Mouse (Mus musculus): Measurements from ENCODE around the gene Nktr. TPM values are rescaled to one million over a fixed set of nuclear protein-coding genes. Genes with fewer than 3 reads are reported as not detected.

Nktr gene
- polyA plus RNA-seq, 1 experiment from 2014 or later = 58.8 TPM

GRCm38 (mm10) chr9:121690200-121690651 is 28.7 kb upstream of the Nktr start:
- peaks cover 62% of the 10 kb centered on the region for H3K36me3 ChIP-seq

GRCm38 (mm10) chr9:121690734-121691133 is 28.2 kb upstream of the Nktr start:
- Histone ChIP-seq H3K9me3 (replicated peaks) (no peaks in the 10 kb centered on the region), H3K4me3 (no peak overlapping the region), H3K27ac (no peak overlapping the region), H3K4me1 (no peaks in the 10 kb centered on the region), H3K36me3 (peaks cover 62% of the 10 kb centered on the region), H3K27me3 (ENCODE audit: low read depth, poor library complexity, severe bottlenecking) (no peaks in the 10 kb centered on the region)
- WGBS = 95% methylated on average over 7 of the region's 7 CpGs
- DNase-seq (ENCODE audit: low spot score) = no peak

More at GRCm38 (mm10) chr9:121690200-121690651, 28.7 kb upstream of the Nktr start:
- no peak overlapping the region for H3K27ac ChIP-seq
- H3K4me3 ChIP-seq = no peak overlapping the region
- whole genome bisulfite sequencing = 87% methylated on average over 15 of the region's 15 CpGs
- no peak for DNase-seq (ENCODE audit: low spot score)
- no peaks in the 10 kb centered on the region for H3K27me3 ChIP-seq (ENCODE audit: low read depth, poor library complexity, severe bottlenecking)
- no peaks in the 10 kb centered on the region for H3K4me1 ChIP-seq
- H3K9me3 ChIP-seq (replicated peaks) = no peaks in the 10 kb centered on the region

- Histone ChIP-seq H3K4me1 (no peaks in the 10 kb centered on the region), H3K36me3 (peaks cover 70% of the 10 kb centered on the region), H3K9me3 (replicated peaks) (peaks cover 2% of the 10 kb centered on the region; the same call in 1 of the 2 replicates), H3K27ac (no peak overlapping the region), H3K4me3 (no peak overlapping the region), H3K27me3 (ENCODE audit: low read depth, poor library complexity, severe bottlenecking) (no peaks in the 10 kb centered on the region)
- WGBS = 80% methylated on average over 12 of the region's 12 CpGs
- DNase-seq (ENCODE audit: low spot score) = no peak
Observed at GRCm38 (mm10) chr9:121694736-121695135, 24.2 kb upstream of the Nktr start.

GRCm38 (mm10) chr9:121696626-121697025 is 22.3 kb upstream of the Nktr start:
- no peak for DNase-seq (ENCODE audit: low spot score)
- Histone ChIP-seq H3K4me3 (no peak overlapping the region), H3K27me3 (ENCODE audit: low read depth, poor library complexity, severe bottlenecking) (no peaks in the 10 kb centered on the region), H3K9me3 (replicated peaks) (peaks cover 2% of the 10 kb centered on the region; the same call in 1 of the 2 replicates), H3K36me3 (peaks cover 57% of the 10 kb centered on the region), H3K4me1 (no peaks in the 10 kb centered on the region), H3K27ac (no peak overlapping the region)
- WGBS = 96% methylated on average over 9 of the region's 9 CpGs

GRCm38 (mm10) chr9:121697150-121698049 is 21.6 kb upstream of the Nktr start:
- H3K27ac ChIP-seq = no peak overlapping the region
- H3K27me3 ChIP-seq (ENCODE audit: low read depth, poor library complexity, severe bottlenecking) = no peaks in the 10 kb centered on the region
- H3K4me3 ChIP-seq = no peak overlapping the region
- H3K36me3 ChIP-seq = peaks cover 52% of the 10 kb centered on the region
- H3K4me1 ChIP-seq = no peaks in the 10 kb centered on the region
- DNase-seq (ENCODE audit: low spot score) = no peak
- H3K9me3 ChIP-seq (replicated peaks) = peaks cover 2% of the 10 kb centered on the region; the same call in 1 of the 2 replicates
- 96% methylated on average over 1 of the region's 1 CpGs for WGBS

GRCm38 (mm10) chr9:121704261-121704645 is 14.7 kb upstream of the Nktr start:
- peaks cover 7% of the 10 kb centered on the region for H3K36me3 ChIP-seq
- H3K27ac ChIP-seq = peak overlapping the region; percentile 92
- H3K9me3 ChIP-seq (replicated peaks) = no peaks in the 10 kb centered on the region
- H3K27me3 ChIP-seq (ENCODE audit: low read depth, poor library complexity, severe bottlenecking) = no peaks in the 10 kb centered on the region
- WGBS = 41% methylated on average over 11 of the region's 11 CpGs
- H3K4me3 ChIP-seq = peak overlapping the region; percentile 81
- no peak for DNase-seq (ENCODE audit: low spot score)
- H3K4me1 ChIP-seq = peaks cover 25% of the 10 kb centered on the region

GRCm38 (mm10) chr9:121704646-121705625 is 14.0 kb upstream of the Nktr start, which contains the start of gene Sec22c:
Gene Sec22c, minus strand, starts transcription at chr9:121705490.
- peak within 1 kb of the TSS; percentile 81 for H3K4me3 ChIP-seq
- H3K36me3 ChIP-seq = peaks cover 2% of the 10 kb centered on the region; the same call in 1 of the 2 replicates
- H3K4me1 ChIP-seq = peaks cover 28% of the 10 kb centered on the region
- H3K9me3 ChIP-seq (replicated peaks) = no peaks in the 10 kb centered on the region
- 2% methylated on average over 67 of the region's 69 CpGs for WGBS
- H3K27ac ChIP-seq = peak within 1 kb of the TSS; percentile 92
- H3K27me3 ChIP-seq (ENCODE audit: low read depth, poor library complexity, severe bottlenecking) = no peaks in the 10 kb centered on the region
- DNase-seq (ENCODE audit: low spot score) = peak; percentile 92

GRCm38 (mm10) chr9:121706029-121706675 is 12.8 kb upstream of the Nktr start:
- 83% methylated on average over 6 of the region's 6 CpGs for WGBS
- H3K4me3 ChIP-seq = no peak overlapping the region
- H3K27me3 ChIP-seq (ENCODE audit: low read depth, poor library complexity, severe bottlenecking) = no peaks in the 10 kb centered on the region
- DNase-seq (ENCODE audit: low spot score) = no peak
- peaks cover 38% of the 10 kb centered on the region for H3K4me1 ChIP-seq
- no peaks in the 10 kb centered on the region for H3K9me3 ChIP-seq (replicated peaks)
- no peaks in the 10 kb centered on the region for H3K36me3 ChIP-seq
- H3K27ac ChIP-seq = no peak overlapping the region

GRCm38 (mm10) chr9:121707801-121708200 is 11.2 kb upstream of the Nktr start:
- WGBS = 57% methylated on average over 6 of the region's 6 CpGs
- Histone ChIP-seq H3K4me1 (peaks cover 46% of the 10 kb centered on the region), H3K9me3 (replicated peaks) (no peaks in the 10 kb centered on the region), H3K4me3 (no peak overlapping the region), H3K36me3 (peaks cover 7% of the 10 kb centered on the region), H3K27me3 (ENCODE audit: low read depth, poor library complexity, severe bottlenecking) (no peaks in the 10 kb centered on the region), H3K27ac (no peak overlapping the region)
- peak; percentile 16 for DNase-seq (ENCODE audit: low spot score)

- WGBS = 70% methylated on average over 7 of the region's 7 CpGs
- no peak overlapping the region for H3K27ac ChIP-seq
- no peaks in the 10 kb centered on the region for H3K27me3 ChIP-seq (ENCODE audit: low read depth, poor library complexity, severe bottlenecking)
- peaks cover 39% of the 10 kb centered on the region for H3K4me1 ChIP-seq
- peaks cover 17% of the 10 kb centered on the region for H3K36me3 ChIP-seq
- H3K9me3 ChIP-seq (replicated peaks) = no peaks in the 10 kb centered on the region
- DNase-seq (ENCODE audit: low spot score) = peak; percentile 20
- H3K4me3 ChIP-seq = no peak overlapping the region
Observed at GRCm38 (mm10) chr9:121708506-121709486, 10.2 kb upstream of the Nktr start.

GRCm38 (mm10) chr9:121709898-121710583 is 8.9 kb upstream of the Nktr start, which contains the start of gene Ss18l2:
Gene Ss18l2, plus strand, starts transcription at chr9:121710329.
- WGBS = 5% methylated on average over 37 of the region's 37 CpGs
- peak within 1 kb of the TSS; percentile 89 for H3K27ac ChIP-seq
- H3K4me3 ChIP-seq = peak within 1 kb of the TSS; percentile 96
- H3K27me3 ChIP-seq (ENCODE audit: low read depth, poor library complexity, severe bottlenecking) = no peaks in the 10 kb centered on the region
- peak; percentile 98 for DNase-seq (ENCODE audit: low spot score)
- H3K36me3 ChIP-seq = peaks cover 17% of the 10 kb centered on the region
- peaks cover 31% of the 10 kb centered on the region for H3K4me1 ChIP-seq
- no peaks in the 10 kb centered on the region for H3K9me3 ChIP-seq (replicated peaks)
